Mouse (Mus musculus): Measurements from ENCODE around the gene Ada. TPM values are rescaled to one million over a fixed set of nuclear protein-coding genes. Genes with fewer than 3 reads are reported as not detected.

Ada gene
- total RNA-seq (2021): under 1 TPM; 0.39 to 0.68 TPM

DNA sequence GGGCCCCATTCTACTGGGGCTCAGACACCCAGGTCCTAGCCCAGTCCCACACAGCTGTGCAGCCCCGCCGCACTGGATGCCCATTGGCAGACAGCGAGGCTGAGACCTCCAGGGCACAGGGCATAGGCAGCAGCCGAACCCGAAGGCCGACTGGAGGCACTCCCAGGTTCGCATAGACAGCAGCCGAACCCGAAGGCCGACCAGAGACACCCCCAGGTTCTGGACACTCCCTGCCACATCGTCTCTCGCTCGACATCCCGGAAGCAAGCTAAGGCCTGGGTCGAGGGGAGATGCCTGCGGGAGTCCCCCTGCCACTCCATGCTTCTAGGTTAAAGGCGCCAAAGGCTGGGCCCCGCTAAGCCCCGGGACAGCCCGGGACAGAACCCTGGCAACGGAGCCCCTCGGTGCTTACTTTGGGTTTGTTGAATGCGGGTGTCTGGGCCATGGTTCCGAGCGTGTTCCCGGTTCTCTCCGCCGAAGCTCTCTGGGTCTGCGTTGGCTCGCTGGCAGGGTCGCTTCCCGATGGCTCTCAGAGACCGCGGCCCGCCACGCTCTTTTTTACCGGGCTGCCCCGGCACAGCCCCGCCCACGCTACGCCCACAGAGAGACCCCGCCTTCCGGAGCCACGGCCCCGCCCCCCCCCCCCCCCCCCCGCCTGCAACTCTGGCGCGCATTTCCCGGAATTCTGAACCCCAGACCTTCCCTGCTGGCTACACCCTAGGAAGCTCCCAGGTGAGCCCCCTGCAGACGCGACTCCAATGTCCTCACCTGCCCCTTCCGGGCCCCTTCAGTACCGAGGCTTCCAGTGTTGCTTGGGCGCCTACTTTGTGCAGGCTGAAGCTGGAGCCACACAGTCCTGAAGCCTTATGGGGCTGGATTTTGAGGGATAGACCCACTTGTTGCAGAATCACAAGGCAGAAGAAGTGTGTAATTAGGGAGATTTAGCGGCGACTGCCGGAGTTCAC lies at the start of gene Ada:
Gene Ada (minus strand): TSS at position 593 of the 965 bp plus-strand sequence.
- DNase-seq (ENCODE audit: low spot score): no peak
- intact Hi-C loops (cut with DNase I): no loop called here

DNA sequence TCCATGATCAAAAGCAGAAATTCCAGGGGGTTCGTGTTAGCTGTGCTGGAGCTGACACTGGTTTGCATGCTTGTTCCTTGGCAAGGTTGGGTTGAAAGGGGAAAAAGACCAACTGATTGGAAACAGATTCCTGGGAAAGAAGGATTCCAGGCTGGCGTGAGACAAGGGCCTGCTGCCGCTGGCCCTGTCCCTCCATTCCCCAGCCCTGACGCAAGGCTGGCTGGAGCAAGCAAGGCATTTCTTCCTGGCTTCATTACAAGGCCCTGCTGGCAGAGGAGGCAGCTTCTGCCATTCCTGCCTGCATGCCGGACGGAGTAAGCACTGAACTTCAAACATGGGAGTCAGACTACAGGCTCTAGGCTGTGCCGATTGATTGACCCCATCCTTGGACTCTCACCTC lies 48.4 kb upstream of the Ada start:
- DNase-seq (ENCODE audit: low spot score): peak; percentile 56
- intact Hi-C loops (cut with DNase I): no loop called here

DNA sequence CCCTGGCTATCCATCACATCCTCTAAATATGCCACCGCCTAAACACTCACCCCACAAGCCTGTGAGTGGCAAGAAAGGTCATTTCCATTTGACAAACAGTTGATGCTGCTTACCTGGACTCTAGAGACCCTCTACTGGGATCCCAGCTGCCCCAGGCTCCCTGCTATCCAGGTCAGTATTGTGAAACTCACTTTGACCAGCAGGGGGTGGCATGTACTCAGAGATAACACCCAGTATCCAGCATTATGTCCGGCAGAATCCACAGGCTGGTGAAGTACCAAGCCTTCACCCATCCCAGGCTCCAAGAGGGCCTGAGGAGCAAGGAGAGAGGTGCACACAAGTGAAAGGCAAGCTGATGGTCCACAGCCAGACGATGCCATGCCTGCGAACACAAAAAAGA lies 38.4 kb upstream of the Ada start:
- DNase-seq (ENCODE audit: low spot score): peak; percentile 28
- intact Hi-C loops (cut with DNase I): loop anchor here (10.0 kb wide), 2 partner anchors 184 to 254 kb away; partner anchors contain the start of gene Ttpal

DNA sequence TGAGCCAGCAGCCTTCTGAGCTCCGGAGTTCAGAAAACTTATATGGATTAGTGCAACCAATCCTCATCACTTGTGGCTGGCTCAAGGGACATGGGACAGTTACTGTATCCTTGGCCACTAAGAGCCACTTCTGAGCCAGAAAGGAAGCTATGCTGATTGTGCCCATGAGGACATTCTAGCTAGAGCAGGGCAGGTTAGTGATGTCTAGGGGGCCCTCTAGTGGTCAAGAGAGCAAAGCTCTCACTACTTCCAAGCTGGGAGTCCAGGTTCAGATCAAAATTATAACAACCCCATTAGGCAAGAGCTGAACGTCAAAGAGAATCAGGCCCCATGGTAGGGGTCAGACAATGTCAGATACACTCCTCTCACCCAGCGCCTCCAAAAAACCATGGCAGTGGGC lies 37.7 kb upstream of the Ada start:
- no peak for DNase-seq (ENCODE audit: low spot score)
- intact Hi-C loops (cut with DNase I): loop anchor here (10.0 kb wide), 2 partner anchors 183 to 253 kb away; partner anchors contain the start of gene Ttpal

GRCm38 (mm10) chr2:163787086-163787485 lies 37.0 kb upstream of the Ada start:
- no peak for DNase-seq (ENCODE audit: low spot score)
- intact Hi-C loops (cut with DNase I): loop anchor here (10.0 kb wide), 2 partner anchors 182 to 252 kb away; partner anchors contain the start of gene Ttpal

GRCm38 (mm10) chr2:163783901-163784300 lies 33.9 kb upstream of the Ada start:
- intact Hi-C loops (cut with DNase I): loop anchor here (10.0 kb wide), 2 partner anchors 179 to 249 kb away; partner anchors contain the start of gene Ttpal
- no peak for DNase-seq (ENCODE audit: low spot score)

DNA sequence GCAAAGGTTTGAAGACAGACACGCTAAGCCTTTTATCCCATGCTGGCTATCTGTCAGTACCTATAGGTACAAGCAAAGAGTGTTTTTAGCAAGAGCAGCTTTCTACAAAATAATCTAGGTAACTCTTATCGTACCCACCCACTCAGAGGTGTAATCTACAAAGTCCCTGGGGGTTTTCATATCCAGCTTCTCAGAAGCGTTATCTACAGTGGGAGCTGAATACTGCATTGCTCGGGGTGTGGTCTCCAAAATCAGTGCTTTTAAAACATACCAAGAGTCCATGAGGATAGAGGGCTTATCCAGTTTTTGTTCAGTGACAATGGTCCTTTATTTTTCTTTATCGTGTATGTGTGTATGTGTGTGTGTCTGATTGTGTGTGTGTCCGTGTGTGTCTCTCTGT lies 33.3 kb upstream of the Ada start:
- DNase-seq (ENCODE audit: low spot score): no peak
- intact Hi-C loops (cut with DNase I): loop anchor here (10.0 kb wide), 2 partner anchors 179 to 249 kb away; partner anchors contain the start of gene Ttpal

- intact Hi-C loops (cut with DNase I): no loop called here
- DNase-seq (ENCODE audit: low spot score): no peak
Measured at GRCm38 (mm10) chr2:163778896-163779295, 28.9 kb upstream of the Ada start.

GRCm38 (mm10) chr2:163777061-163777460 lies 27.0 kb upstream of the Ada start:
- intact Hi-C loops (cut with DNase I): no loop called here
- no peak for DNase-seq (ENCODE audit: low spot score)

- DNase-seq (ENCODE audit: low spot score): no peak
- intact Hi-C loops (cut with DNase I): no loop called here
Measured at GRCm38 (mm10) chr2:163776661-163777060, 26.6 kb upstream of the Ada start.

DNA sequence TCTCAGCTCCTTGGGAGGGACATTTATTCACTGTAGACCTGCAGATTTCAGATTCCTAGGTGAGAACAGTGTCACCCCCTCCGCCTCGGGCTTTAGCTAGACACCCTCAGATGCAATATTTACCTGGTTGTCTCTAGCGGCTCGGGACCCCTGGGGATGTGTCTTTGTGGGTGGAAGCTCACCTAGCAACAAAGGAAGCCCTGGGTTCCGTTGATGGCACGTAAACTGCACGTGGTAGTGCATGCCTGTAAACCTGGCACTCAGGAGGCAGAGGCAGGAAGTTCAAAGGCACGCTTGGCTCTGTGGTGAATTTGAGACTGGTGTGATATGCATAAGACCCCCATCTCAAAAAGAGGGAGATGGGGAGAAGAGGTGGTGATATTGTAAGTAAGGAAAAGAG lies 20.7 kb upstream of the Ada start:
- intact Hi-C loops (cut with DNase I): no loop called here
- no peak for DNase-seq (ENCODE audit: low spot score)

DNA sequence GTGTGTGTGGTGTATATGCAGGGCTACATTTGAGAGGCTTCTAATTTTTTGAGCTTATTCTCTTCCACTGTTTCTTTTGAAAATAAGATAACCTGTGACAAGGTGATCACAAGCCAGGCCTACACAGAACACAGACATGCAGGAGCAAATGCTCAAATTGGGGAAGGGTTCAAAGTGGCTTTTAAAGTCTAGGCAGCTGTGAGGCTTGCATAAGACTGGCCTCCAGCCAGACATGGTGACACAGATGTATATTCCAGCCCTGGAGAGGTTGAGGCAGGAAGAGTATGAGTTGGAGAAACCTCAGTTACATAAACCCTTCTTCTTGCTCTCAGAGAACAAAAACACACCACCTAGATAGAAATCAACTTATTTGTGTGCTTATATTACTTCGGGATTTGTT lies 16.9 kb upstream of the Ada start:
- intact Hi-C loops (cut with DNase I): no loop called here
- DNase-seq (ENCODE audit: low spot score): no peak

DNA sequence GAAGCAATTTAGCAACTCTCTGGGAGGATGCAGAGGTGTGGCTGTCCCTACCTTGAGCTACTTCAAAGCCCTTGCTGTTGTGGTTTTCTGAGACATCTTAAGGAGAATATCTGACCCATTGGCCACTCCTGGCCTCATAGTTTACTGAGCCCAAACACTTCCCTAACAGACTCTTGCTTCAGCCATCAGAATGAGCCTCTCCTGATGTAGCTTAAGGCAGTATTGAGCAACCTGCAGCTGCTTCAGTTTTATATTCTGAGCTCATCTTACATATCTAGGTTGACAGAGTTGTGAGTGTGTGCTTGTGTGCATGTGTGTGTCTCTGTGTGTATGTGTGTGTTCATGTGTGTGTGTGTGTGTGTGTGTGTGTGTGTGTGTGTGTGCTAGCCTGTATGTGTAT lies 16.2 kb upstream of the Ada start:
- intact Hi-C loops (cut with DNase I): no loop called here
- no peak for DNase-seq (ENCODE audit: low spot score)

DNA sequence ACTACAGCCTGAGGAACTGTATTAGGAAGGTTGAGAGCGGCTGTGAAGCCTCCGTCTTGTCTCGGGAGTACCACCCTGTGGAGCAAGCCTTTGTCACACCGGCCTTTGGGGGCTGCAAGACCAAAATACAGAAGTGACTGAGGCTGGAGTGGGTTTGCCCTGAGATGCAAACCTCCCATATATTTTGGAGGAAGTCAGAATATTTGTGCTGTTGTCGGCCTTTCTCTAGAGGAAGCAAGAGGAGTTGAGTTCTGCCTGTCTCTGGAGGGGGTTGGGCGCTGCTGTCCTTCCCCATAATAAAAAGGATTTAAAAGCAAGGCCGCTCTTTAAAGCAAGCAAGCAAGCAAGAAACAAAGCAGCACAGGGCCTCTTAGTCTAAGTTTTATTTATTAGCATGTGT lies 11.4 kb upstream of the Ada start:
- no peak for DNase-seq (ENCODE audit: low spot score)
- intact Hi-C loops (cut with DNase I): no loop called here

- intact Hi-C loops (cut with DNase I): no loop called here
- no peak for DNase-seq (ENCODE audit: low spot score)
Measured at GRCm38 (mm10) chr2:163760589-163760988, 10.6 kb upstream of the Ada start.

DNA sequence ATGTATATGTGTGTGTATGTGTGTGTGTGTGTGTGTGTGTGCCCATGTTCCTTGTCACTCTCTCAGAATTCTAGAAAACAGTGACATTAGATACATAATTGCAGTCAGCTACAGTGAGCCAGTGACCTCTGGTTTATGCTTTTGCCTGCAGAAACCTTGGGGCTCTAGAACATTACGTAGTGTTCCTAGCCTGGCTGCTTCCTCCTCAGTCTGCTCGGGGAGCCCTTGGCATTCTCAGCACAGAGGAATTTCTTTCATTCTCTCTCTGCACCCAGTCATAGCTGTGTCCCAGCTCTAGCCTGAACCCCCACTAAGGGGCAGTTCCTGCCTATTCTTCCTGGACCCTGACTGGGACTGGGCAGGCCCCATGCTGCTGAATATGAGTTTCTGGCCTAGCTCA lies 8.1 kb upstream of the Ada start:
- intact Hi-C loops (cut with DNase I): no loop called here
- DNase-seq (ENCODE audit: low spot score): no peak

GRCm38 (mm10) chr2:163756723-163757122 lies 6.7 kb upstream of the Ada start:
- intact Hi-C loops (cut with DNase I): no loop called here
- no peak for DNase-seq (ENCODE audit: low spot score)

- DNase-seq (ENCODE audit: low spot score): no peak
- intact Hi-C loops (cut with DNase I): no loop called here
Measured at GRCm38 (mm10) chr2:163754228-163754627, 4.2 kb upstream of the Ada start.

- no peak for DNase-seq (ENCODE audit: low spot score)
- intact Hi-C loops (cut with DNase I): no loop called here
Measured at GRCm38 (mm10) chr2:163744801-163745570, 5.1 kb downstream of the Ada start.

DNA sequence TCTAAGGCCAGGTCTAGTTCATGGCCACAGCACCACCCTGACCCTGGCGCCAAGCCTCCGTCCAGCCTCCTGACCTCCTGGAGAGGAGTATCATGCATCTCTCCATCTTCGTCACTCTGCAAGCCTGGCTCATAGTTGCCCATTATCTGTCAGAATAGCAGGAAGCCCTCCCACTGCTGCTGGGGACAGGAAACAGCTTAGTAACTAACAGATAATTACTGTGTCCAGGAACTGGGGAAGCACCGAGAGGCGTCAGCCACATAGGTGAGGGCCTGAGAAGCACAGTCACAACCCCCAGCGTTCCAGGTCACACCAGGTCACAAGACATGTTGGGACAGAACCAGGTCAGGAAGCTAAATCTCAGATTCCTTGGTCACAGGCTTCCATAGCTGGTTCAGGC lies 6.7 kb downstream of the Ada start:
- intact Hi-C loops (cut with DNase I): no loop called here

GRCm38 (mm10) chr2:163742656-163743055 lies 7.4 kb downstream of the Ada start:
- DNase-seq (ENCODE audit: low spot score): no peak
- intact Hi-C loops (cut with DNase I): no loop called here

More for the DNA sequence above, 6.7 kb downstream of the Ada start:
- no peak for DNase-seq (ENCODE audit: low spot score)

Data from heart, postnatal 25 days (tissue).